In genomic region chr13:74292167-74292566, GRCm38 (mm10) we compare ENCODE assay signal across 8 mouse cellular contexts. TPM values are rescaled to one million over a fixed set of nuclear protein-coding genes. Genes with fewer than 3 reads are reported as not detected.
A peak's percentile ranks its signal among the peaks of the same experiment; 100 is the strongest.
DNase-seq lines count a peak whose midpoint lies in the region; ATAC-seq and TF ChIP-seq lines count a peak whose summit lies in the region.

Ahrr (minus strand) TSS chr13:74292331.

- peak; percentile 70 for TF ChIP-seq CTCF in lung, postnatal 0 days (IDR thresholded peaks at IDR 0.05)

- H3K4me3 ChIP-seq in embryonic facial prominence, embryonic 11.5 days (ENCODE audit: low read depth, low read length) = peak within 1 kb of the TSS; percentile 16; the same call in 1 of the 2 replicates
- peak within 1 kb of the TSS; percentile 24 for H3K4me3 ChIP-seq in heart, embryonic 12.5 days
- H3K4me3 ChIP-seq in kidney, embryonic 16.5 days (ENCODE audit: low read length) = peak within 1 kb of the TSS; percentile 35
- H3K4me3 ChIP-seq in lung, postnatal 0 days (ENCODE audit: low read depth, low read length) = no peak within 1 kb of the TSS

- peak; percentile 72; the same call in 1 of the 2 replicates for ATAC-seq in embryonic facial prominence, embryonic 11.5 days (replicated peaks; ENCODE audit: insufficient number of reproducible peaks, low FRiP score, low TSS enrichment, low read depth)
- no peak for ATAC-seq in heart, embryonic 12.5 days (ENCODE audit: insufficient number of reproducible peaks, low FRiP score)
- ATAC-seq in kidney, embryonic 16.5 days (ENCODE audit: low FRiP score, low TSS enrichment) = peak; percentile 65; the same call in 1 of the 2 replicates
- ATAC-seq in lung, postnatal 0 days = peak; percentile 70

- peak within 1 kb of the TSS; percentile 35; the same call in 1 of the 2 replicates for H3K9ac ChIP-seq in embryonic facial prominence, embryonic 11.5 days (replicated peaks; ENCODE audit: low read length)
- H3K9ac ChIP-seq in heart, embryonic 12.5 days = peak within 1 kb of the TSS; percentile 2; the same call in 1 of the 2 replicates
- peak within 1 kb of the TSS; percentile 41 for H3K9ac ChIP-seq in kidney, embryonic 16.5 days (replicated peaks; ENCODE audit: low read length)
- no peak within 1 kb of the TSS for H3K9ac ChIP-seq in lung, postnatal 0 days (replicated peaks; ENCODE audit: low read depth)

- WGBS in embryonic facial prominence, embryonic 11.5 days = under 1% methylated on average over 27 of the region's 27 CpGs
- under 1% methylated on average over 27 of the region's 27 CpGs for WGBS in heart, embryonic 12.5 days
- WGBS in kidney, embryonic 16.5 days = 1% methylated on average over 27 of the region's 27 CpGs
- under 1% methylated on average over 27 of the region's 27 CpGs for WGBS in lung, postnatal 0 days

- peak within 1 kb of the TSS; percentile 48 for H3K4me2 ChIP-seq in embryonic facial prominence, embryonic 11.5 days (ENCODE audit: low read depth, low read length)
- H3K4me2 ChIP-seq in heart, embryonic 12.5 days = peak within 1 kb of the TSS; percentile 60
- H3K4me2 ChIP-seq in kidney, embryonic 16.5 days (replicated peaks; ENCODE audit: low read depth, low read length) = peak within 1 kb of the TSS; percentile 55
- peak within 1 kb of the TSS; percentile 35 for H3K4me2 ChIP-seq in lung, postnatal 0 days (replicated peaks; ENCODE audit: low read depth, low read length)

- H3K27ac ChIP-seq in embryonic facial prominence, embryonic 11.5 days (replicated peaks; ENCODE audit: low read depth, low read length) = no peak within 1 kb of the TSS
- no peak within 1 kb of the TSS for H3K27ac ChIP-seq in heart, embryonic 12.5 days (ENCODE audit: poor library complexity, severe bottlenecking)
- no peak within 1 kb of the TSS for H3K27ac ChIP-seq in kidney, embryonic 16.5 days (ENCODE audit: low read length)
- H3K27ac ChIP-seq in lung, postnatal 0 days (ENCODE audit: low read length) = no peak within 1 kb of the TSS

- H3K27me3 ChIP-seq in embryonic facial prominence, embryonic 11.5 days (ENCODE audit: control insufficient read depth, insufficient read depth, low read length) = peaks cover 5% of the 10 kb centered on the region; the same call in 1 of the 2 replicates
- peaks cover 31% of the 10 kb centered on the region for H3K27me3 ChIP-seq in heart, embryonic 12.5 days (replicated peaks)
- H3K27me3 ChIP-seq in kidney, embryonic 16.5 days (ENCODE audit: insufficient read depth, low read length) = peaks cover 17% of the 10 kb centered on the region
- H3K27me3 ChIP-seq in lung, postnatal 0 days (replicated peaks; ENCODE audit: insufficient read depth, low read length) = no peaks in the 10 kb centered on the region

- H3K4me1 ChIP-seq in embryonic facial prominence, embryonic 11.5 days (ENCODE audit: control insufficient read depth, insufficient read depth, low read length) = no peaks in the 10 kb centered on the region
- H3K4me1 ChIP-seq in heart, embryonic 12.5 days (replicated peaks) = 0 out of 2 replicates have a peak, but pooled peaks cover 4% of the 10 kb centered on the region
- H3K4me1 ChIP-seq in kidney, embryonic 16.5 days (ENCODE audit: insufficient read depth, low read length) = peaks cover 7% of the 10 kb centered on the region; the same call in 1 of the 2 replicates
- no peaks in the 10 kb centered on the region for H3K4me1 ChIP-seq in lung, postnatal 0 days (ENCODE audit: insufficient read depth, low read depth, low read length)

- H3K36me3 ChIP-seq in embryonic facial prominence, embryonic 11.5 days (replicated peaks; ENCODE audit: control insufficient read depth, insufficient read depth, low read depth, low read length) = no peaks in the 10 kb centered on the region
- no peaks in the 10 kb centered on the region for H3K36me3 ChIP-seq in heart, embryonic 12.5 days
- no peaks in the 10 kb centered on the region for H3K36me3 ChIP-seq in kidney, embryonic 16.5 days (ENCODE audit: insufficient read depth, low read length)
- no peaks in the 10 kb centered on the region for H3K36me3 ChIP-seq in lung, postnatal 0 days (ENCODE audit: insufficient read depth, low read length)

- H3K9me3 ChIP-seq in embryonic facial prominence, embryonic 11.5 days (replicated peaks; ENCODE audit: control insufficient read depth, low read length) = no peaks in the 10 kb centered on the region
- H3K9me3 ChIP-seq in heart, embryonic 12.5 days (replicated peaks) = no peaks in the 10 kb centered on the region
- H3K9me3 ChIP-seq in kidney, embryonic 16.5 days (ENCODE audit: low read length) = no peaks in the 10 kb centered on the region
- H3K9me3 ChIP-seq in lung, postnatal 0 days (ENCODE audit: low read length) = no peaks in the 10 kb centered on the region

- peak; percentile 52 to 58 for DNase-seq in left cerebral cortex, adult 18-20 months (ENCODE audit: low spot score in 2 of 2)
- no peak for DNase-seq in left cerebral cortex, adult 8-10 months (ENCODE audit: low spot score in 2 of 2)
- DNase-seq in embryonic facial prominence, embryonic 11.5 days (ENCODE audit: low spot score) = peak; percentile 70
- peak; percentile 61 for DNase-seq in lung, postnatal 0 days (ENCODE audit: low spot score)
- peak; percentile 71 for DNase-seq in ovary, postnatal 36 days (ENCODE audit: low spot score)
- peak; percentile 55 for DNase-seq in yolk sac, embryonic 10.5 days (ENCODE audit: low spot score)

- no peak for TF ChIP-seq EP300 in lung, postnatal 0 days (IDR thresholded peaks at IDR 0.05)

RNA-seq across cellular contexts. Expression of gene Ahrr, which starts in this region (rescaled TPM):
- total RNA-seq in left cerebral cortex, adult 18-20 months (2021) = 1 to 10 TPM; 1.4 to 2.1 TPM
- 1 to 10 TPM in 3 of 4 experiments, under 1 TPM in 1; 0.85 to 2.0 (median 1.2) TPM for total RNA-seq in left cerebral cortex, adult 8-10 months (2022)
- 0.95 and 1.5 TPM in 2 replicates for polyA plus RNA-seq in embryonic facial prominence, embryonic 11.5 days (2014; fragmentation: Nextera tagmentation; extraction: Ambion mirVana)
- polyA plus RNA-seq in heart, embryonic 12.5 days (2016; fragmentation: Nextera tagmentation; extraction: Ambion mirVana) = 0.73 and 0.82 TPM in 2 replicates
- 0.46 and 0.55 TPM in 2 replicates for polyA plus RNA-seq in kidney, embryonic 16.5 days (2015; fragmentation: Nextera tagmentation; extraction: Ambion mirVana)
- 0.21 and 0.37 TPM in 2 replicates for polyA plus RNA-seq in lung, postnatal 0 days (2015; fragmentation: Nextera tagmentation; extraction: Ambion mirVana)

Comparison
In these comparisons a context has a peak if more than half of its experiments do, and no peak if none do; other contexts are left out.
1. DNase-seq: peak in left cerebral cortex, adult 18-20 months (2 of 2), embryonic facial prominence, embryonic 11.5 days (single experiment), ovary, postnatal 36 days (single experiment) and yolk sac, embryonic 10.5 days (single experiment); none in left cerebral cortex, adult 8-10 months (0 of 2).
2. Peak in ATAC-seq, H3K4me3 ChIP-seq, H3K9ac ChIP-seq and H3K4me2 ChIP-seq in kidney, embryonic 16.5 days; RNA of the gene not detected or under 1 TPM.
3. Peak in DNase-seq, ATAC-seq and H3K4me2 ChIP-seq in lung, postnatal 0 days; RNA of the gene not detected or under 1 TPM.
4. Peak in every context shown above with its lines, with median percentiles within 50 percentile points of each other: H3K4me2 ChIP-seq.